Mouse (Mus musculus) left cerebral cortex, adult 11 months (tissue): ENCODE results near the gene Parva.
A peak's percentile ranks its signal among the peaks of the same experiment; 100 is the strongest.

Experiments used
- DNase-seq: peaks from one replicate; pipeline ENCODE4 v3.0.0; 2022; ENCODE audit warnings: low spot score

The Parva gene

GRCm38 (mm10) chr7:112423438-112423837 lies 3.9 kb upstream of the Parva start:
- no peak for DNase-seq

- no peak for DNase-seq
These were observed 494 bp upstream of the Parva start for GRCm38 (mm10) chr7:112426811-112427210.

GRCm38 (mm10) chr7:112428158-112428535 lies 842 bp downstream of the Parva start:
- DNase-seq, result peak; percentile 17

- no peak for DNase-seq
These were observed 12.5 kb downstream of the Parva start for GRCm38 (mm10) chr7:112439846-112440245.

- no peak for DNase-seq
These were observed 17.1 kb downstream of the Parva start for GRCm38 (mm10) chr7:112444152-112444984.

- no peak for DNase-seq
These were observed 17.7 kb downstream of the Parva start for GRCm38 (mm10) chr7:112444985-112445367.

- DNase-seq, result no peak
These were observed 19.2 kb downstream of the Parva start for GRCm38 (mm10) chr7:112446498-112446897.

GRCm38 (mm10) chr7:112449954-112450700 lies 22.8 kb downstream of the Parva start:
- DNase-seq, result no peak

- no peak for DNase-seq
These were observed 25.2 kb downstream of the Parva start for GRCm38 (mm10) chr7:112452471-112452870.

GRCm38 (mm10) chr7:112453805-112454214 lies 26.5 kb downstream of the Parva start:
- DNase-seq, result no peak

- DNase-seq, result no peak
These were observed 27.1 kb downstream of the Parva start for GRCm38 (mm10) chr7:112454380-112454779.

GRCm38 (mm10) chr7:112454951-112455350 lies 27.6 kb downstream of the Parva start:
- no peak for DNase-seq

GRCm38 (mm10) chr7:112455566-112456110 lies 28.3 kb downstream of the Parva start:
- no peak for DNase-seq

- DNase-seq, result no peak
These were observed 30.1 kb downstream of the Parva start for GRCm38 (mm10) chr7:112457373-112457772.

- no peak for DNase-seq
These were observed 30.6 kb downstream of the Parva start for GRCm38 (mm10) chr7:112457920-112458319.

- DNase-seq, result no peak
These were observed 31.1 kb downstream of the Parva start for GRCm38 (mm10) chr7:112458440-112458839.

- no peak for DNase-seq
These were observed 35.8 kb downstream of the Parva start for GRCm38 (mm10) chr7:112463074-112463473.

GRCm38 (mm10) chr7:112465920-112466319 lies 38.6 kb downstream of the Parva start:
- DNase-seq, result no peak

GRCm38 (mm10) chr7:112466786-112467185 lies 39.5 kb downstream of the Parva start:
- DNase-seq, result no peak

GRCm38 (mm10) chr7:112467687-112468111 lies 40.4 kb downstream of the Parva start:
- DNase-seq, result no peak

- peak; percentile 63 for DNase-seq
These were observed 42.5 kb downstream of the Parva start for GRCm38 (mm10) chr7:112469817-112470216.

- DNase-seq, result no peak
These were observed 44.0 kb downstream of the Parva start for GRCm38 (mm10) chr7:112471316-112471715.
